Mouse (Mus musculus) gastrocnemius, postnatal 25 days (tissue): Measurements from ENCODE around the gene Pou4f2. TPM values are rescaled to one million over a fixed set of nuclear protein-coding genes. Genes with fewer than 3 reads are reported as not detected.

Experiments
- DNase-seq: peaks from one replicate; pipeline ENCODE4 v3.0.0; 2022
- total RNA-seq, 2 experiments: library from RNA; stranded (reverse); gene quantifications; 1 replicate in 1 of 2; 2 replicates in 1 of 2; pipeline ENCODE4 v1.2.3; 2021

Gene Pou4f2
- total RNA-seq, 2 experiments from 2014 or later, result not detected

DNA sequence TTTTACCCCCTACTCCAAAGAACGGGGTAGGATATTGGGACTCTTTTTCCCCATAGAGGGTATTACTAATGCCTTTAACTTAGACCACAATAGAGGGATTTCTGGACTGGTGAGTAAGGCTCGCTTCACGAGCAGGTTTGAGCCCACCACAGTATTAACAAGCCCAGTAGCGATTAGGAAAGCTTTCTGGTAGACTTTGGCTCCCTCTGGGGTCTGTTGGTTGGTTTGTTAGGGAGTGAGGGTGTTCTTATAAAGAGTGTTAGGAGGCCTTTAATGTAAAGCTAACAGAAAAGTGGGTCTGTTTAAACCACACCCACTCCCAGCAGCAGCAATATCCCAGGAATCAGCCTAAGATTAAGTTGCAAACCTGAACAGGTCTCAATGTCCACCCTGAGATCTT lies 17.2 kb downstream of the Pou4f2 start:
- DNase-seq, result no peak

DNA sequence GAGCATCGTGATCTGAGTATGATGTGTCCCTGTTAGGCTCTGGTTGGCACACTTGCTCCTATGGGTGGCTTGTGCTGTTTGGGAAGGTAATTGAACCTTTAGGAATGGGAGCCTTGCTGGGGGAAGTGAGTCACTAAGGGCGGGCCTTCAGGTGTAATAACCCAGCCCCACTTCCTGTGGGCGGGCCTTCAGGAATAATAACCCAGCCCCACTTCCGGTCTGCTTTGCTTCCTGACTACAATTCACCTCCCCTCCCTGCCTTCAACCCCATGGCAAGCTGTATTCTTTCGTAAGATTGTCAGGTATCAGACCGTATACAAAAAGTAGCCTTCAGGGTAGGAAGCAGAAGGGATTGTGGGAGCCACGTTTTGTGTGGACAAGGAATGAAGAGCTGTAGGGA lies 45.7 kb downstream of the Pou4f2 start:
- no peak for DNase-seq

Other genes with a start within 250 kb of the Pou4f2 start
- gene Ttc29, start 223.3 kb downstream of the Pou4f2 start, total RNA-seq, result not detected
- 10 to 100 TPM in 1 of 2 experiments, 1 to 10 TPM in 1; 9.6 to 11.8 TPM for gene Rbmxl1, start 72.3 kb upstream of the Pou4f2 start, total RNA-seq
- gene Slc10a7, start 72.7 kb upstream of the Pou4f2 start, total RNA-seq, result 1 to 10 TPM; 3.5 to 4.6 TPM